Mouse (Mus musculus) forelimb bud, embryonic 11.5 days (tissue): ENCODE measurements around the gene Arl4c.
"Not testable (repeated sequence)": the region's sequence is repeated elsewhere in the genome, so short reads cannot be mapped to it uniquely, and the experiment has no call there.

Experiments used
- DNase-seq: peaks from one replicate; pipeline ENCODE4 v3.0.0-alpha.2; 2012; ENCODE audit warnings: low read depth, low spot score

Arl4c gene

GRCm38 (mm10) chr1:88656096-88656480 is 45.9 kb downstream of the Arl4c start:
- DNase-seq: no peak

DNA sequence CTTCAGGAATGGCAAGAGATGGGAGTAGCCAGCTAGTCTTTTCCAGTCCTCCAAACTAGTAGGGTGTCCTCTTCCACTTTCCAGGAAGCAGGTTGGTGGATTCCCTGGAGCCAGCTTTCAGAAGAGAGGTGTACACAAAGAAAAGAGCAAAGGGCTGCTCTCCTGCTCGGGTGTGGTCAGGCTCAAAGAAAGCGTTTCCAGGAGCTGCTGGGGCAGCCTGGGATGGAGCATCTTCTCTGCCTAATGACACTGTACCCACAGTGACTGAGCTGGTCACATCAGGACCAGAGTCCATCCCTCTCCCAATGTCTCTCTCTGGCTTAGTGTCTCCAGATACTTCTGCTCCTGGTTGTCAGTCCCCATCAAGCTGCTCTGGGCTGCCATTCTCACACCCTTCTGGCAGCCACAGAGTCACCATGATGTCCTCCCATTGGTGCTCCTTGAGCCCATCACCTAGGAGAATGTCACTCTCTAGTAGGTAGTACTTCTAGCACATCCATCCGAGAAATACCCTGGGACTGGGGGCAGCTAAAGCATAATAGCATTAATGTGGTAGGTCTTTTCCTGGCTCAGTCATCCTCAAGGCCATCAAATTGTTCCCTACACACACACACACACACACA is 46.4 kb downstream of the Arl4c start:
- no peak for DNase-seq

DNA sequence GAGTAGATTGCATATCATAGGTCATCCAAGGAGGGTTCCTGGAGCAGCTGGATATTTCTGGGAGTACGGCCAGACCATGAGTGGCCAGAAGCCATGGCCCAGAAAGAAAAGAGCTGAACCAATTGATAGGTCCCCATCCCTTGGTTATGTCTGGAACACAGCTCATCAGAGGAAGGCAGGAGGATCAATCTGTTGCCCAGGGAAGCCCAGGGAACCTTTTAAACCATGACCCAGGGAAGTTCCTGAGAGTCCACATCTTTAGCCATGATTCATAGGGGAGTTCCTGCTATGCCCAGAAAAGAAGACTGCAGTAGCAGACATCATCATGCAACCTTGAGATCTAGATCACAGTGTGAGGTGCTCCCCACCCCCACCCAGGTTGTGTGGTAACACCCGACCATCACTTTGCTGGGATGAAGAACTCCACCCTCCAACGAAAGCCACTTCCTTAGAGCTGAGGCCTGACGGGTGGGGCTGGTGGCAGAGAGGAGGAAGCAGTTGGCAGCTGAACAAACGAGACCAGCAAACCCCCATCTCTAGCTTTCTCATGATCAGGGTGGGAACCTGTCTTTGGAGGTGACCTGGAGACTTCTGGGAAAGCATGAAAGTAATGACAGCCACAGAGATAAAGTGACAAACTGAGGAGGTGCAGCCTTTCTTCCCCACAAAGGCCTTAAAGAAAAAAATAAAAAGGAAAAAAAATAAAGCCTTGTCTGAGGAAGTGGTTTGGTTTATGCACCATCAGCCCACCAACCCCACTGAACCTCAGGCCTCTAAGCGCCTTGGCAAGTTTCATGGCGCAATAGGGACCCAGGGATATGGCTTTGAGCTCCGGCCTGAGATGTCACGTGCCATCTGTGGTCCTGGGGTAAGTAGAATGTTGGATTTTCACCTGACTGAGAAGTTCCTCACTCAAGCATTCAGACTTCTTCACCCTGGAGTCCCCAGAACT is 47.2 kb downstream of the Arl4c start:
- no peak for DNase-seq

- no peak for DNase-seq
Observed at GRCm38 (mm10) chr1:88653614-88654520, 48.2 kb downstream of the Arl4c start.

GRCm38 (mm10) chr1:88652682-88653081 is 49.3 kb downstream of the Arl4c start:
- no peak for DNase-seq

- DNase-seq: no peak
Observed at GRCm38 (mm10) chr1:88651668-88652067, 50.4 kb downstream of the Arl4c start.

DNA sequence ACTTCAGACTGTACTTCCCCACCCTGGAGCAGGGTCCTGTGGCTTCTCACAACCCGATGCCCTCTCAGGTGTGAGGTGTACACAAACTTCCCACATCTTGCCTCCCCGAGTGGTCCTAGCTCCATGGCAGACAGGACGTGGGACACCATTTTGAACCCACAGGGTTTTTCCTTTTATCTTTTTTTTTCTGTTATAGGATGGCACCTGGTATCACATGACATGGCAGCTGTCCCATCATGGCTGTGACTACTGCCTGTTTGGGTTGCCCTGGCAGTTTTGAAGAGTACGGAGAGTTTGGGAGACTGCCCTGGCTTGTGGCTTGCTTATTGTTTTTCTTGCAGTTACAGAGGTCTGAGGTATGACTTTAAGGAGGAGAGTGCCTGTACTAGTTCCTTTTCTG is 53.3 kb downstream of the Arl4c start:
- DNase-seq: no peak

GRCm38 (mm10) chr1:88645599-88646119 is 56.4 kb downstream of the Arl4c start:
- no peak for DNase-seq

GRCm38 (mm10) chr1:88644417-88644816 is 57.6 kb downstream of the Arl4c start:
- DNase-seq: no peak

DNA sequence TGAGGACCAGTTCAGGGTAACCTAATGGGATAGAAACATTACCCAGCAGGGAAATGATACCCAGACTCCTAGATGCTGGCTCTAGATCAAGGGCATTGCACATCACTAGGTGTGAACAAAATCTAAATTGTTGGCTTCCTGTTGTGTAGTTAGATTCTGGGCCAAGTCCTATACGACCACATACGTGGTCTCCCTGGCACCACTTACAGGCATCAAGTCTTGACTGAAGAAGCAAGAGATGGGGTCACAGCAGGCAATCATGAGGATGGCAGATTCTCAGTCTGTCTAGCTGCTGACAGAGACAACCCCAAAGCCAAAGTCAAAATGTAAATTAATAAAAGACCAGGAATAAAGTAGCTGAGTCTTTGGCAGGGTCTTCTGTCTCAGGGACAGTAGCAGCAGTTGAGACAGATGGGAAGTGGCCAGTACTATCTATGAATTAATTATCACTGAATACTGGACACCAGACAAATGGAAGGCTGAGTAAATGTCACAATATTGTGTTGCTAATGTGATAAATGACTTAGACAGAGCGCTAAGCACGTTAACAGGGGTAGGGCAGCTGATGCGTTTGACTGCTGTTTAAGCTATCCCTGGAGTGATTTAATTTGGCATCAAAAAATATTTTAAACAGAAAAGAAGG is 58.7 kb downstream of the Arl4c start:
- DNase-seq: no peak

GRCm38 (mm10) chr1:88642735-88643134 is 59.3 kb downstream of the Arl4c start:
- DNase-seq: no peak

DNA sequence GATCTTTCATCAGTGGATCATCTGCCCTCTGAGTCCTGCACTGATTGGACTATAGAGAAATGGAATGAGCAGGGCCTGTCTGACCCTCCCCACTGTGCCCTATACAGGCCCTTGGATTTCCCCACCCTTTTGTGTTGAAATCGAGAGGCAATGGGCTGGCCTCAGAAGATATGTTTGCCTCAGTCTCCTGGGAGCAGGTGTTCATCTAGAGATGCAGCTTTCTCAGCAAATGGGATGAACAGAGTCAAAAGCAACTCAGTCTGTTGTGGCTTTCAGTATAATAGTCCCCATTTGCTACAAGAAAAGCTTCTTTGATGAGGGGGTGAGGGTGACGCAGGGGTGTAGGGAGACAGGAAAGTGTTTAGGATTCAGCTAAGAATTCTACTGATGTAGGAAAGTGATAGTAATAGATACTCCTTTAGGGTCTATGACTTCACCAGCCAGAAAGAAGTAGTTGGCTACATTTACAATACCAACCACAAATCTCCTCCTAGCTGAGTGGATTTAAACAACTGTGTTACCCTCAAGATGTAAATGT is 60.3 kb downstream of the Arl4c start:
- DNase-seq: no peak

DNA sequence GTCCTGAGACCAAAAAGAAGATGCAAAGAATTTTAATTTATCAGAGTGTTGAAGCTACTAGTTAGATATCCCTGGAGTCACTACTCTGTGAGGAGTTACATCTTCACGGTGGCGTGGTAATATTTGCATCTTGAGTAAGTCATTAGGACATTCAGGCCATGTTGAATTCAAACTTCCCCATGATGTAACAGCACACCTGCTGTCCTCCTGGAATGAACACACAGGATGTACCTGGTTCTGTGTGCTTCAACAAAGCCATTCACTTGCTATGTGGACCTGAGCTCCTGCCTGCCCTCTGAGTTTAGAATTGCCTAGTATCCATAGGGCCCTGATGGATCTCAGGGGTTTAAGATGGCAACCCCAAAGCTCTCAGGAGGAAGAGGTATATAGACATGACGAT is 60.8 kb downstream of the Arl4c start:
- DNase-seq: no peak

- peak; percentile 43 for DNase-seq
Observed at GRCm38 (mm10) chr1:88639432-88640281, 62.4 kb downstream of the Arl4c start.

- DNase-seq: no peak
Observed at GRCm38 (mm10) chr1:88638622-88639021, 63.4 kb downstream of the Arl4c start.

DNA sequence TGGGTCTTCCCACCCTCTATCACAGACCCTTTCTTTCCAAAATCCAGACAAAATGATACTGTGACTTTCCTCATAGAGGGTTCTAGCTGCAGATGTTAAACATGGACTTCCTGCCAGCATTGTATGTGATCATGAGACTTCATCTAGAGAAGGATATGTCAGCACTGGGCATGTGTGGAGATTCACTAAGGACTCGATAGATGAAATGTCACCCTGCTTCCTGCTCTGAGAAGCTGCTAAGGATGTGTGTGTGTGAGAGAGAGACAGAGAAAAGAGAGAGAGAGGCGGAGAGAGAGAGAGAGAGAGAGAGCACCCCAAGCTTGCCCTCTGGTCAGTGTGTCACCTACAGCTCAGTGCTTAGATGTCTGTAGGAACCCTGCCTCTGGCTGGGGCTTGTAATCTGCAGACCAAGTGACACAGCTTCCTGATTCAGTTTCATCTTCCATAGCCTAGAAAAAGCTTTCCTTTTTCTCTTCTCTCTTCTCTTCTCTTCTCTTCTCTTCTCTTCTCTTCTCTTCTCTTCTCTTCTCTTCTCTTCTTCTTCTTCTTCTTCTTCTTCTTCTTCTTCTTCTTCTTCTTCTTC is 65.4 kb downstream of the Arl4c start:
- not testable (repeated sequence) for DNase-seq

DNA sequence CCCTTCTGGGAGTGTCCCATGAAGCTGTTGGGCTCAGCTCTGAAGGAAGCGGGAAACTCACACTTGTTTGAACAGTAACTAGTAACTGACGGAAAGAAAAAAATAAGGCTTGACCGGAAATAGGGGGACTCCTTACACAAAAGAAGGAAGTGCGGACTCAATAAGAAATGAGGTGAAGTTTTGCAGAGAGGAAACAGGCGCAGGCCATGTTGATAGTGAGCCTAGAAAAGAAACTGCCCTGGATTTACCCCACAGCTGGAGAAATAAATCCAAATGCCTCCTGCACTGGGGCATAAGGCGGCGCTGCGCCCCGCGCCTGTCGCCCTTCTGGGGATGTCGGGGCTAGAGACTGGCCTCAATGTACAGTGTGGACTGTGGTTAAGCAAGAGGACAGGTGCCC is 66.4 kb downstream of the Arl4c start:
- no peak for DNase-seq

- DNase-seq: no peak
Observed at GRCm38 (mm10) chr1:88632851-88633250, 69.2 kb downstream of the Arl4c start.

GRCm38 (mm10) chr1:88629966-88630488 is 72.0 kb downstream of the Arl4c start:
- no peak for DNase-seq
